Mouse (Mus musculus): ENCODE measurements around the gene Gm20388. TPM values are rescaled to one million over a fixed set of nuclear protein-coding genes. Genes with fewer than 3 reads are reported as not detected.
A peak's percentile ranks its signal among the peaks of the same experiment; 100 is the strongest.

Gm20388 gene
- total and polyA plus RNA-seq, 2 experiments from 2014 or later: 51.3 TPM; not detected in 1

DNA sequence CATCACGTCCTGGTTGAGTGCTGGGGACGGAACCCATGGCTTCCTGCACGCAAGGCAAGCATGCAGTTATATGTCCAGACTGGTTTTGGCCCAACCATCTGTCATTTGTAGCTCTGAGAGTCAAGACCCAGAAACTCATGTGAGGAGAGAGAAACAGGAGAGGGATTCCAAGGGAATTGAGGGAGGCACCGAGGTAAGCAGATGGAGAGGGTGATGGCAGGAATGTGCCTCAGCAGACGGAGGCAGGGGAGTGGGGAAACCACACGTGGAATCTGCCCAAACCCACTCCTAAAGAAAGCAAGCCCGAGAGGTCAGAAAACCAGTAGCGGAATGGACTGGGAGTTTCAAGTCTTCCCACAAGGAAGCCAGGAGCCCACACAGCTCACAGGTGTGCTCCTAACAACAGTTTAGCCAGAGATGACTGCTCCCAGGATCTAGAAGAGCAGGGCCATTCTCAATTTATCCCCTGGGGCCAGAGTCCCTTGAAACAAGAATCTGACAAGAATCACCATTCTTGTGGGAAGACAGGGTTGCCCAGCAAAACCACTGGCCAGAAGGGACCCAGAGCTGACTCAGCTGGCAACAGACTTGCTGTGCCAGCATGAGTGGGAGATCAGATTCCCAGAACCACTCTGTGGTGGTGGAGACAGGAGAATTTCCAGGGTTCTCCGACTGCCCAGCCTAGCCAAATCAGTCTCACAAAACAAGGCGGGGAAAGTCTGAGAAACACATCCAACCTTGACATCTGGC lies 1772.6 kb downstream of the Gm20388 start:
- no peak for DNase-seq
- Histone ChIP-seq H3K4me1 (ENCODE audit: insufficient read depth) (peaks cover 9% of the 10 kb centered on the region), H3K9ac (no peak overlapping the region), H3K36me3 (ENCODE audit: insufficient read depth) (no peaks in the 10 kb centered on the region), H3K27ac (ENCODE audit: low read depth, low read length) (no peak overlapping the region), H3K9me3 (ENCODE audit: low read length) (no peaks in the 10 kb centered on the region), H3K27me3 (ENCODE audit: insufficient read depth, low read length) (no peaks in the 10 kb centered on the region), H3K4me2 (ENCODE audit: low read depth) (no peak overlapping the region), H3K4me3 (ENCODE audit: low read depth, low read length) (no peak overlapping the region)
- WGBS: 77% methylated on average over 10 of the region's 10 CpGs
- ATAC-seq: no peak
- TF ChIP-seq CTCF (IDR thresholded peaks at IDR 0.05; ENCODE audit: low read depth): no peak

DNA sequence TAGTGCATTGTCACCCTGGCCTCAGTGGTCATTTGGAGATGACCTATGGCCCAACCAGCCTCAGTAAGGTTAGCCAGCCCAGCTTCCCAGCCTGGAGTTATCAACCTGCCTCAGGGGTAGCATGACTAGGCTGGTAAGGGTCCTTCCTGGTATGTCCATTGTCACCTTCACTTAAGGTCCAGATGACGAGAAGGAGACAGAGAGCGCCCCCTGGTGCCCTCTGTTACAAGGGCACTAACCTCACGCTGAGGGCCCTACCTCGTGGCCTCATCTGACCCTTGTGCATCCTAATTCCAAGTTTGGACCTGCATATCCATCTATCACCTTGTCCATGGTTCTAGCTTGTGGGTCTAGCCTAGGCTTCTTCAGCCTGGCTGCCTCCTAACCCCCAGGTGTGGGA lies 1774.8 kb downstream of the Gm20388 start:
- H3K4me2 ChIP-seq (ENCODE audit: low read depth): no peak overlapping the region
- no peak for DNase-seq
- no peak for ATAC-seq
- no peaks in the 10 kb centered on the region for H3K9me3 ChIP-seq (ENCODE audit: low read length)
- peak; percentile 61 for TF ChIP-seq CTCF (IDR thresholded peaks at IDR 0.05; ENCODE audit: low read depth)
- peaks cover 9% of the 10 kb centered on the region for H3K4me1 ChIP-seq (ENCODE audit: insufficient read depth)
- no peaks in the 10 kb centered on the region for H3K36me3 ChIP-seq (ENCODE audit: insufficient read depth)
- H3K4me3 ChIP-seq (ENCODE audit: low read depth, low read length): no peak overlapping the region
- WGBS: 24% methylated on average over 4 of the region's 4 CpGs
- no peaks in the 10 kb centered on the region for H3K27me3 ChIP-seq (ENCODE audit: insufficient read depth, low read length)
- no peak overlapping the region for H3K27ac ChIP-seq (ENCODE audit: low read depth, low read length)
- H3K9ac ChIP-seq: no peak overlapping the region

DNA sequence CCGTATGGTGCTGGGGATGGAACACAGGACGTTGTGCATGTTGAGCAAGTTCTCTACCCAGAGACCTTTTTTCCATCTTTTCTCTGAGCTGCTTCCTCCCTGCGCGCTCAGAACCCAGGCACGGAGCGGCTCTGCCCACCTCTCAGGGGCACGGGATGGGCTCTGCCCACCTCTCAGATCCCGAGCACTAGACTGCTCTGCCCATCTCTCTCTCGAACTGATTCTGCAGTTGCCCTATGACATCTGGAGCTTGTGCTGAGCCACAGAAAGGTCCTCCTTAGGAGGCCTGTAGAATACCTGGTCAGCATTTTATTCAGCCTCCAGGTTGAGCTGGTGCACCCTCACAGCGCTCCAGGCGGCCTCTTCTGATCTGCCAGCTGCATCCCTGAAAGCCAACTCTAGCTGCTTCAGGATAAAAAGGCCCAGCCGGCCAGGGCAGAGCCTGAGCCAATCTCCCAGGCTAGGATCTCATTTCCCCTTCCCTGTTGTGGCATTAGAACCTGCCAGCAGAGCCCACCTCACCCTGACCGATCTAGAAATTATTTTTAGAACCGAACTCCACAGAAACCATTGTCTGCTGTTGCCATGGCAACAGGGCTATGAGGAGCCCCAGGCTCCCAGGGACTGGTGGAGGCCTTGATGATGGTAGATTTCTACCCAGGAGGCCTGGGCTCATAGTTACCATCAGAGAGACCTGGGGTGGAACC lies 1777.0 kb downstream of the Gm20388 start:
- Histone ChIP-seq H3K9me3 (ENCODE audit: low read length) (no peaks in the 10 kb centered on the region), H3K9ac (peak overlapping the region; percentile 44), H3K4me1 (ENCODE audit: insufficient read depth) (peaks cover 9% of the 10 kb centered on the region), H3K27ac (ENCODE audit: low read depth, low read length) (peak overlapping the region; percentile 92), H3K4me2 (ENCODE audit: low read depth) (no peak overlapping the region), H3K4me3 (ENCODE audit: low read depth, low read length) (no peak overlapping the region), H3K36me3 (ENCODE audit: insufficient read depth) (no peaks in the 10 kb centered on the region), H3K27me3 (ENCODE audit: insufficient read depth, low read length) (no peaks in the 10 kb centered on the region)
- 42% methylated on average over 14 of the region's 14 CpGs for WGBS
- DNase-seq: peak; percentile 91
- peak; percentile 7; the same call in 1 of the 2 replicates for TF ChIP-seq CTCF (IDR thresholded peaks at IDR 0.05; ENCODE audit: low read depth)
- ATAC-seq: peak; percentile 91

DNA sequence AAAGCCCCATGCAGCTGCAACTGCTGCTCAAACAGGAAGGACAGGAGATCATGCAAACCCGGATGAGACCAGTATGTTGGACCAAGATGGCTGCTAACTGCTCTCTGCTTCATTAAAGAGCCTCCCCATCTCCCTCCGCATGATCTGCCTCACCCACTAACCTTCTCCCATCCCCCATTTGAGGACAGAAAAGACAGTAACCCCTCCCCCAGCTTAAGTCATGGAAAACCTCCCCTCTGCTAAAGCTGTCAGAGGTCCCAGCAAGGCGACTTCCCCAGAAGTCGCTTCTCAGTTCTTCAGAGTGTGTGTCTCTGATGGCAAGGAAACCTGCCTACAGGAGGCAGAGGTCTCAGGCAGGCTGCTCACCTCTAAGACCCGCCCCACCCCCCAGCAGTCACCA lies 1777.9 kb downstream of the Gm20388 start:
- peak; percentile 8; the same call in 1 of the 2 replicates for ATAC-seq
- Histone ChIP-seq H3K27me3 (ENCODE audit: insufficient read depth, low read length) (no peaks in the 10 kb centered on the region), H3K9ac (no peak overlapping the region), H3K4me2 (ENCODE audit: low read depth) (no peak overlapping the region), H3K36me3 (ENCODE audit: insufficient read depth) (no peaks in the 10 kb centered on the region), H3K27ac (ENCODE audit: low read depth, low read length) (peak overlapping the region; percentile 92), H3K9me3 (ENCODE audit: low read length) (no peaks in the 10 kb centered on the region), H3K4me3 (ENCODE audit: low read depth, low read length) (no peak overlapping the region), H3K4me1 (ENCODE audit: insufficient read depth) (peaks cover 9% of the 10 kb centered on the region)
- TF ChIP-seq CTCF (IDR thresholded peaks at IDR 0.05; ENCODE audit: low read depth): no peak
- 40% methylated on average over 5 of the region's 5 CpGs for WGBS
- no peak for DNase-seq

DNA sequence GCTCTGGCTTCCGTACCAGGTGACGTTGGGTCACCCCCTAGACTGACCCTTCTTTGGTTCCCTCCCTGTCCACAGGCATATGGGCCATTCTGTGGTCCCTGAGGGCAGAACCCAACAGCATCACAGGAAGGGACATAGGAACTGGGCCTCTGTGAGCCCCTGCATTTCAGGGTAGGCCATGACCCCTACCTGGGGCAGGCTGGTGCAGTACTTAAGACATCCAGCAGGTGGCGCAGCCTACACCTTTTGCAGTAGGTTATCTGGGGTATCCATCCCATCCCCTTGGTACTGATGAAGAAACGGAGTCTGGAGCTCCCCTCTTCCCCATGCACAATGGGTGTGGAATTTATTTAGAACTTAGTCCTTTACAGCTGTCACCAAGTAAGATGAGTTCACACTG lies 1783.8 kb downstream of the Gm20388 start:
- no peaks in the 10 kb centered on the region for H3K27me3 ChIP-seq (ENCODE audit: insufficient read depth, low read length)
- no peak overlapping the region for H3K4me2 ChIP-seq (ENCODE audit: low read depth)
- H3K9me3 ChIP-seq (ENCODE audit: low read length): no peaks in the 10 kb centered on the region
- no peak overlapping the region for H3K4me3 ChIP-seq (ENCODE audit: low read depth, low read length)
- DNase-seq (no peak), ATAC-seq (no peak; the same call in 1 of the 2 replicates)
- H3K36me3 ChIP-seq (ENCODE audit: insufficient read depth): no peaks in the 10 kb centered on the region
- H3K9ac ChIP-seq: no peak overlapping the region
- H3K27ac ChIP-seq (ENCODE audit: low read depth, low read length): no peak overlapping the region
- TF ChIP-seq CTCF (IDR thresholded peaks at IDR 0.05; ENCODE audit: low read depth): peak; percentile 78
- H3K4me1 ChIP-seq (ENCODE audit: insufficient read depth): peaks cover 10% of the 10 kb centered on the region
- 49% methylated on average over 4 of the region's 4 CpGs for WGBS

DNA sequence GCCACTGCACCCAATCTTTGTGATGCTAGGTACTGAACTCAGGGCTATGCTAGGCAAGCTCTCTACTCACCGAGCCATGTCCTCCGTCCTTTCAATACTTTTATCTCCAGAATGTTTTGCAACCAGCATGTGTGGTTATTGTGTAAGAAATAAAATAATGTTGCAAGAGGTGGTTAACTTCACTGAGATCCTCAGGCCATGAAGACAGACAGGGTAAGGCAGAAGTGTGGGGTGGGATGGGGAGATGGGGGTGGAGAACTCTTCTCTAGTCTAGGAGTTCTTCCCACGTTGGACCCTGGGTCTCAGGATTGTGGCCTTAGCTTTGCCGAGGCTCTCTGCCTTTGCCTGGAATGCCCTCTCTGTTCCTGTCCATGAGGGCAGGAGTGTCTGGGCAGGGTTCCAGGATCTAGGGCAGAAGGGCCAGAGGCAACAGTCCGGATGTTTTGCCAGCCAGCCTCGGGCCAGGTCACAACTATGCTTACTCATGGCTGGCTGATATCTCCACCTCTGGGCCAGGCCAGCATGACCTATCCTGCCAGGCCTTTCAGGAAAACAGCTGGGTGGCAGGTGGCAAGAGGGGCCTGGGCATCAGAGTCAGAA lies 1785.0 kb downstream of the Gm20388 start:
- Histone ChIP-seq H3K9me3 (ENCODE audit: low read length) (no peaks in the 10 kb centered on the region), H3K4me1 (ENCODE audit: insufficient read depth) (peaks cover 10% of the 10 kb centered on the region), H3K4me3 (ENCODE audit: low read depth, low read length) (no peak overlapping the region), H3K9ac (no peak overlapping the region), H3K27ac (ENCODE audit: low read depth, low read length) (no peak overlapping the region), H3K27me3 (ENCODE audit: insufficient read depth, low read length) (no peaks in the 10 kb centered on the region), H3K36me3 (ENCODE audit: insufficient read depth) (no peaks in the 10 kb centered on the region), H3K4me2 (ENCODE audit: low read depth) (no peak overlapping the region)
- DNase-seq (no peak), ATAC-seq (no peak)
- TF ChIP-seq CTCF (IDR thresholded peaks at IDR 0.05; ENCODE audit: low read depth): no peak
- WGBS: 76% methylated on average over 6 of the region's 6 CpGs

Measured in forebrain, postnatal 0 days (tissue).